Mouse (Mus musculus) mature B cell (primary cell): ENCODE measurements around the gene Eapp.

ENCODE experiments used
- in situ Hi-C: fragments of 300-500 bp; cut with MboI; formaldehyde crosslinking; loops from 2 replicates; pipeline ENCODE4 v1.14.3; 2019

Gene Eapp

DNA sequence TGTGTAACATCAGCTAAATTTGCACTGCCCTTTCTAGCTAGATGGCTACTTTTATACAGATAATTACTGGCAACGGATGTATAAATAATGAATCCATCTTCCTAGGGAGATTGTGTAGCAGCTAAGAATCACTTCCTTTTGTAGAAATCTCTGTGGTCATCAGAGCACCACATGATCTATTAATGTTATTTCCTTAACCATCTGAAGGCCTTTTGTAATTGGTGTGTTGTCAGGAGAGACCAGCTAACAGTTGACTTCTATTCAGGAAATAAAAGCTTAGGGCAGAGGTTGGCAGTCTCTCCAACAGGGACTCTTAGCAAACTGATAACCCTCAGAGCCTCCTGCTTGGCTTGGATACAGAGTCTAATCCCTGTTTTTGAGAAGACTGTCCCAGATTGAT lies 58.7 kb downstream of the Eapp start:
- in situ Hi-C loops, result no loop called here

DNA sequence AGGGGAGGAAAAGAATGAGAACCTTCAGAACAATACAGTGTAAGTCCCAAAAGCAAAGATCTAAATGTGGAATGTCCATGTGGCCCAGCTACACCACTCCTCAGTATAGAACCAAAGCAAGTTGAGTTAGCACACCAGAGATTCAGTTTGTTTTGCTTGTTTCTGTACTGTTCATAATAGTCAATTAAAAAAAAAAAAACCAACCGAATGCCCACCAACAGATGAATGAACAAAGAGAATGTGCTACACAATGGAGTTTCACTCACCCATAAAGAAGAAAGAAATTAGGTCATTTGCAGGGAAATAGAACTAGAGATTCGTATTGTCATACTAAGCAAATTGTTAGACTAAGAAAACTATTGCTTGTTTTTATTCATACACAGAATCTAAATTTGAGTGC lies 63.6 kb downstream of the Eapp start:
- in situ Hi-C loops, result no loop called here

DNA sequence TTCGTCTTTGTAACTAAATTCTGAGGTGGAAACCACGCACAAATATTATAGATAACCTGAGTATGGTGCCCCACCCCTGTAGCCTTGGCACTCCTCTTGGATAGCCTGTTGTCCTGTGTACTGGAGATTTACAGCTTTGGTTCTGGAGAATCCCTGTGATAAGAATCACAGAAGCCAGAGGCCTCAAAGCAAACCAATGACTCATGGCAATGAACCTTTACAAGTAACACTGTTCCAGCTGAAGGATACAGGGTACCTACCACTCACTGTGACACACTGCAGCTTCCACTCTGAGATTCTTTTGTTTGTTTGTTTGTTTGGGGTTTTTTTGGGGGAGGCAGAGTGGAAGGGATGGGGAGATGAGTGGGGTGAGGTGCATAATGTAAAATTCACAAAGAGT lies 73.8 kb downstream of the Eapp start:
- in situ Hi-C loops, result no loop called here
